Mouse (Mus musculus) liver, adult 2 months (tissue): ENCODE data around the gene Hs3st3a1.

ENCODE experiments used
- CTCF ChIP-seq: fragments of 200-500 bp; IDR thresholded peaks from 2 replicates; pipeline ENCODE4 v1.5.1; 2011; ENCODE audit warnings: low read depth, low read length, control low read depth
- POLR2A ChIP-seq: fragments of 200-500 bp; IDR thresholded peaks from 2 replicates; pipeline ENCODE4 v1.6.1; 2011; ENCODE audit warnings: low read length, control low read depth; ENCODE audit not compliant: insufficient read depth; ENCODE audit errors: extremely low read depth

DNA sequence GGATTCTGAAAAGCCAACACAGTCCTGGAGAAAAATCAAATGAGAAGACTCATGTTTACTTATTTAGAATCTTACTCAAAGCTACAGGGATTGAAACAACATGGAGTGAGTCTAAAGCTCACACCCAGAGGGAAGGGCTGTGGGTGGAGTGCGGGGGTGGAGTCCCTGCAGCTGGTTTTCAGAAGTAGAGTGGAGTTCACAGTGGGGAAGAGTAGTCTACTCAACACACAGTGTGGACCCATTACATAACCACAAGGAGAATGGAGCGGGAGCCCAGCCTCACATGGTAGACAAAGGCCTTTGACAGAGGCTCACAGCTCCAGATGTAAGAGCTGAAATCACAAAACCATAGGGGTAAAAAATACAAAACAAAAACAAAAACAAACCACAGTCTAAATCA lies 123.2 kb downstream of the Hs3st3a1 start:
- TF ChIP-seq CTCF = no peak
- TF ChIP-seq POLR2A = no peak
